In the genomic region with DNA sequence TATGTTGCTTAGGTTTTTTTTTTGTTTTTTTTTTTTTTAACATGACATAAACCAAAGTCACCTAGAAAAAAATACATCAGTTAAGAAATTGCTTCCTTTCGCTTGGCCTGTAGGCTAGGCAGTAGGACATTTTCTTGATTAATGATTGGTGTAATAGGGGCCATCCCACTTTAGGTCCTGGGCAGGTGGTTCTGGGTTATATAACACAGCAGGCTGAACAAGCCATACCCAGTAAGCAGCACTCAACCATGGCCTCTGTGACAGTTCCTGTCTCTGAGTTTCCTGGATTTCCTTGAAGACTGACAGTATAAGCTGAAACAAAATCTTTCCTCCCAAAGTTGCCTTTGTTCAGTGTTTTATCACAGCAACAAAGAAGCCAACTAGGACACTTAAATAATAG, we compare ENCODE assay signal across 24 mouse cellular contexts.
DNase-seq lines count a peak whose midpoint lies in the region; ATAC-seq and TF ChIP-seq lines count a peak whose summit lies in the region.
"Had no signal": no experiment of that assay in that cellular context is flagged by ENCODE, and none has a peak within 500 bp of the region (broad histone marks: within the 10 kb centered on the region; RNA-seq: fewer than 3 reads in every experiment).

No protein-coding gene starts in this region.

- 48% methylated on average over 1 of the region's 1 CpGs for WGBS in kidney, embryonic 14.5 days
- 23% methylated on average over 1 of the region's 1 CpGs for WGBS in kidney, embryonic 16.5 days

- DNase-seq in kidney, adult 8-10 months: no peak
- no peak for DNase-seq in kidney, postnatal 14 days
- DNase-seq in layer of hippocampus, adult 2 months (ENCODE audit: low spot score in 2 of 2): no peak
- no peak for DNase-seq in layer of hippocampus, adult 9-11 months
- DNase-seq in retina, postnatal 1 day: peak; percentile 10
- DNase-seq in retina, embryonic 14.5 days (ENCODE audit: low spot score): no peak
- DNase-seq: adrenal gland, adult 2 months; adrenal gland, postnatal 10 days; adrenal gland, postnatal 25 days; cerebellum, adult 11 months; cerebellum, adult 18-20 months; cerebellum, adult 8-10 months; cerebellum, adult 9-11 months; cerebellum, postnatal 14 days; cerebellum, postnatal 36 days; embryo, embryonic 11 days had no signal

- no peaks in the 10 kb centered on the region for H3K9me3 ChIP-seq in kidney, embryonic 14.5 days (ENCODE audit: control insufficient read depth, low read length)
- H3K9me3 ChIP-seq in kidney, embryonic 16.5 days (ENCODE audit: low read length): no peaks in the 10 kb centered on the region
- H3K9me3 ChIP-seq: embryonic facial prominence, embryonic 13.5 days; embryonic facial prominence, embryonic 15.5 days; forebrain, embryonic 10.5 days; forebrain, embryonic 13.5 days; forebrain, embryonic 15.5 days had no signal

- no peaks in the 10 kb centered on the region for H3K27me3 ChIP-seq in kidney, embryonic 14.5 days (ENCODE audit: control insufficient read depth, insufficient read depth, low read length)
- H3K27me3 ChIP-seq in kidney, embryonic 16.5 days (ENCODE audit: insufficient read depth, low read length): no peaks in the 10 kb centered on the region
- H3K27me3 ChIP-seq: embryonic facial prominence, embryonic 13.5 days; embryonic facial prominence, embryonic 15.5 days; forebrain, embryonic 13.5 days; forebrain, embryonic 15.5 days had no signal

- H3K4me2 ChIP-seq in kidney, embryonic 14.5 days (replicated peaks; ENCODE audit: low read depth, low read length): no peak overlapping the region
- H3K4me2 ChIP-seq in kidney, embryonic 16.5 days (replicated peaks; ENCODE audit: low read depth, low read length): no peak overlapping the region
- H3K4me2 ChIP-seq: embryonic facial prominence, embryonic 13.5 days; embryonic facial prominence, embryonic 15.5 days; forebrain, embryonic 13.5 days; forebrain, embryonic 15.5 days had no signal

- peak; percentile 96 for ATAC-seq in kidney, embryonic 14.5 days (ENCODE audit: low FRiP score, low TSS enrichment)
- ATAC-seq in kidney, embryonic 16.5 days (ENCODE audit: low FRiP score, low TSS enrichment): peak; percentile 96

- H3K36me3 ChIP-seq in kidney, embryonic 14.5 days (ENCODE audit: control insufficient read depth, insufficient read depth, low read length): no peaks in the 10 kb centered on the region
- no peaks in the 10 kb centered on the region for H3K36me3 ChIP-seq in kidney, embryonic 16.5 days (ENCODE audit: insufficient read depth, low read length)
- H3K36me3 ChIP-seq: embryonic facial prominence, embryonic 13.5 days; embryonic facial prominence, embryonic 15.5 days; forebrain, embryonic 10.5 days; forebrain, embryonic 15.5 days had no signal

- TF ChIP-seq CTCF in layer of hippocampus, adult 2 months (conservative IDR thresholded peaks at IDR 0.05): no peak

- no peak overlapping the region for H3K4me3 ChIP-seq in kidney, embryonic 14.5 days (ENCODE audit: low read length)
- no peak overlapping the region for H3K4me3 ChIP-seq in kidney, embryonic 16.5 days (ENCODE audit: low read length)
- no peak overlapping the region for H3K4me3 ChIP-seq in layer of hippocampus, adult 2 months
- H3K4me3 ChIP-seq: embryonic facial prominence, embryonic 13.5 days; embryonic facial prominence, embryonic 15.5 days; erythroblast, embryonic 14.5 days; forebrain, embryonic 10.5 days; forebrain, embryonic 13.5 days; forebrain, embryonic 15.5 days had no signal

- H3K27ac ChIP-seq in kidney, embryonic 14.5 days (ENCODE audit: low read depth, low read length): no peak overlapping the region
- H3K27ac ChIP-seq in kidney, embryonic 16.5 days (ENCODE audit: low read length): no peak overlapping the region
- peak overlapping the region; percentile 83 for H3K27ac ChIP-seq in layer of hippocampus, adult 2 months
- H3K27ac ChIP-seq: embryonic facial prominence, embryonic 13.5 days; embryonic facial prominence, embryonic 15.5 days; forebrain, embryonic 13.5 days had no signal

- no peak overlapping the region for H3K9ac ChIP-seq in kidney, embryonic 14.5 days (ENCODE audit: low read depth, low read length)
- no peak overlapping the region for H3K9ac ChIP-seq in kidney, embryonic 16.5 days (replicated peaks; ENCODE audit: low read length)
- H3K9ac ChIP-seq: embryonic facial prominence, embryonic 13.5 days; embryonic facial prominence, embryonic 15.5 days; forebrain, embryonic 13.5 days; forebrain, embryonic 15.5 days had no signal

- no peaks in the 10 kb centered on the region for H3K4me1 ChIP-seq in kidney, embryonic 14.5 days (ENCODE audit: control insufficient read depth, insufficient read depth, low read length)
- no peaks in the 10 kb centered on the region for H3K4me1 ChIP-seq in kidney, embryonic 16.5 days (ENCODE audit: insufficient read depth, low read length)
- H3K4me1 ChIP-seq: embryonic facial prominence, embryonic 13.5 days; embryonic facial prominence, embryonic 15.5 days had no signal
